Mouse (Mus musculus) urinary bladder, postnatal 25 days (tissue): ENCODE results near the gene Ndnf.
A peak's percentile ranks its signal among the peaks of the same experiment; 100 is the strongest.

ENCODE experiments used
- DNase-seq: peaks from one replicate; pipeline ENCODE4 v3.0.0; 2022; ENCODE audit warnings: low spot score

The Ndnf gene

GRCm38 (mm10) chr6:65671451-65671850, at the start of gene Ndnf:
Gene Ndnf, plus strand, starts transcription at chr6:65671590.
- DNase-seq: peak; percentile 45

- DNase-seq: no peak
These were observed 48.2 kb upstream of the Ndnf start for GRCm38 (mm10) chr6:65623016-65623715.

GRCm38 (mm10) chr6:65630578-65630977, 40.8 kb upstream of the Ndnf start:
- DNase-seq: no peak

- no peak for DNase-seq
These were observed 39.2 kb upstream of the Ndnf start for GRCm38 (mm10) chr6:65632184-65632583.

GRCm38 (mm10) chr6:65642431-65642830, 29.0 kb upstream of the Ndnf start:
- DNase-seq: no peak

GRCm38 (mm10) chr6:65644110-65644509, 27.3 kb upstream of the Ndnf start:
- DNase-seq: no peak

- no peak for DNase-seq
These were observed 25.0 kb upstream of the Ndnf start for GRCm38 (mm10) chr6:65646408-65646807.

GRCm38 (mm10) chr6:65647731-65648130, 23.7 kb upstream of the Ndnf start:
- no peak for DNase-seq

- no peak for DNase-seq
These were observed 20.0 kb upstream of the Ndnf start for GRCm38 (mm10) chr6:65651376-65651775.

- no peak for DNase-seq
These were observed 10.1 kb upstream of the Ndnf start for GRCm38 (mm10) chr6:65661272-65661671.

GRCm38 (mm10) chr6:65662050-65662449, 9.3 kb upstream of the Ndnf start:
- DNase-seq: no peak

- DNase-seq: no peak
These were observed 7.4 kb upstream of the Ndnf start for GRCm38 (mm10) chr6:65663990-65664389.

- DNase-seq: no peak
These were observed 5.1 kb upstream of the Ndnf start for GRCm38 (mm10) chr6:65666295-65666694.

- no peak for DNase-seq
These were observed 1.4 kb upstream of the Ndnf start for GRCm38 (mm10) chr6:65669971-65670370.

- no peak for DNase-seq
These were observed 394 bp upstream of the Ndnf start for GRCm38 (mm10) chr6:65670981-65671411.

GRCm38 (mm10) chr6:65672131-65673031, 991 bp downstream of the Ndnf start:
- DNase-seq: peak; percentile 4

- no peak for DNase-seq
These were observed 22.5 kb downstream of the Ndnf start for GRCm38 (mm10) chr6:65693938-65694337.

GRCm38 (mm10) chr6:65720676-65721075, 49.3 kb downstream of the Ndnf start:
- no peak for DNase-seq

- no peak for DNase-seq
These were observed 54.3 kb downstream of the Ndnf start for GRCm38 (mm10) chr6:65725677-65726076.

GRCm38 (mm10) chr6:65728261-65728660, 56.9 kb downstream of the Ndnf start:
- no peak for DNase-seq

GRCm38 (mm10) chr6:65739442-65739841, 68.1 kb downstream of the Ndnf start:
- no peak for DNase-seq

GRCm38 (mm10) chr6:65743144-65743870, 71.9 kb downstream of the Ndnf start:
- DNase-seq: no peak

- no peak for DNase-seq
These were observed 72.4 kb downstream of the Ndnf start for GRCm38 (mm10) chr6:65743871-65744202.
